Mouse (Mus musculus): ENCODE measurements around the gene Slco2a1.

DNA sequence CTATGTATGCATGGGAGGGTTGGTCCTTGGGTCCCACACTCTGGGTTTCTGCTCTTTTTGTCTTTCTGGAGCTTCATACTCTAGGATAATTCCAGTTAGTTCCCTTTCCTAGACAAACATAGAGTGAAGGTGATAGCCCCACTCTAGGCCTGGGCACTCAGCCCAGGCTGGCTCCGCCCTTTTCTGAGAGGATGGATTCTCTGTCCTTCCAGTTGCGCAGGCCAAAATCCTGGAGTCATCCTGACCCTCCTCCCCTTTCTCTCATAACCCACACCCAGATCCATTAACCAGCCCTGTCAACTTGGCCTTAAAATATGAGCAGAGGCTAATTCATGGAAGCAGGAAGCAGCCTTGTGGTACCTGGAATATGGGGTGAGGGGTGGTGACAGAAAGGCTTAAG is 6.7 kb upstream of the Slco2a1 start:
- no peak for TF ChIP-seq CTCF (IDR thresholded peaks at IDR 0.05; ENCODE audit: insufficient read depth, low read length)
- no peak for TF ChIP-seq POLR2A (IDR thresholded peaks at IDR 0.05; ENCODE audit: borderline replicate concordance, extremely low read depth, low read depth, low read length)

All from lung, adult 2 months (tissue).